Mouse (Mus musculus) myocyte (in vitro differentiated cells): ENCODE measurements around the gene Ltv1.

Experiments used
- CEBPB ChIP-seq: IDR thresholded peaks from 2 replicates; pipeline ENCODE4 v1.6.1; 2011; ENCODE audit warnings: mild to moderate bottlenecking, moderate library complexity; ENCODE audit not compliant: poor library complexity, insufficient read depth, severe bottlenecking
- E2F4 ChIP-seq: IDR thresholded peaks from one replicate; pipeline ENCODE4 v1.6.1; 2011; ENCODE audit warnings: mild to moderate bottlenecking, control low read depth, moderate library complexity; ENCODE audit not compliant: insufficient read depth
- MAX ChIP-seq: IDR thresholded peaks from one replicate; pipeline ENCODE4 v1.6.1; 2011; ENCODE audit warnings: low read depth, mild to moderate bottlenecking, control low read depth
- MYOG ChIP-seq, 3 experiments: IDR thresholded peaks; one replicate each; pipeline ENCODE4 v1.6.1; 2011; ENCODE audit warnings: control low read depth in 2 of 3, low read depth in 2 of 3, mild to moderate bottlenecking in 2 of 3; ENCODE audit not compliant: insufficient read length in 2 of 3, control insufficient read depth in 1 of 3, insufficient read depth in 1 of 3
- POLR2A ChIP-seq: IDR thresholded peaks from one replicate; pipeline ENCODE4 v1.6.1; 2011; ENCODE audit warnings: low read depth, mild to moderate bottlenecking, control low read depth, moderate library complexity; ENCODE audit not compliant: insufficient read length
- USF1 ChIP-seq: IDR thresholded peaks from one replicate; pipeline ENCODE4 v1.6.1; 2011; ENCODE audit warnings: low read depth, mild to moderate bottlenecking, control low read depth, moderate library complexity

GRCm38 (mm10) chr10:13151353-13151752 lies 41.6 kb downstream of the Ltv1 start:
- TF ChIP-seq POLR2A (no peak), MAX (no peak), USF1 (no peak), MYOG (IDR thresholded peaks at IDR 0.05; ENCODE audit: control insufficient read depth in 1 of 3, insufficient read depth in 1 of 3, insufficient read length in 2 of 3, low read depth in 2 of 3) (no peak), E2F4 (no peak), CEBPB (no peak)
